Mouse (Mus musculus): Measurements from ENCODE around the gene Spock1. TPM values are rescaled to one million over a fixed set of nuclear protein-coding genes. Genes with fewer than 3 reads are reported as not detected.

The Spock1 gene
- total RNA-seq, 2 experiments from 2014 or later = 0.48 to 0.72 TPM

DNA sequence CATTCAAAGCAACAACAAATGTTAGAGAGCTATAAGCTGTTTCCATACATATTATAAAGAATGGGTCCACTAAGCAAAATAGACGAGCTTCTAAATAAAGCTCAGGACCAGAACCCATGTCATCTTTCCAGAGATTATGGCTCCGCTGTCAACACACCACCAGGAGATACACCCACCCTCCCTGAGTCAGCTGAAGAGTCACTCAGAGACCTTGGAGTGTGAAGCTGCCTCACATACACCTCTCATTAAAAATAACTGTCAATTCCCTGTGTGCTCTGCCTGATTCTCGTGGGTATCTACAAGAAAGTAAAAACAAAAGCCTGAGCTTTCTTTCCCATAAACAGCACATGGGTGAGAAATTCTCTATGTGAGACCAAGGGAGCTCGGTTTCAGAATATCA lies 43.1 kb downstream of the Spock1 start:
- DNase-seq = no peak

DNA sequence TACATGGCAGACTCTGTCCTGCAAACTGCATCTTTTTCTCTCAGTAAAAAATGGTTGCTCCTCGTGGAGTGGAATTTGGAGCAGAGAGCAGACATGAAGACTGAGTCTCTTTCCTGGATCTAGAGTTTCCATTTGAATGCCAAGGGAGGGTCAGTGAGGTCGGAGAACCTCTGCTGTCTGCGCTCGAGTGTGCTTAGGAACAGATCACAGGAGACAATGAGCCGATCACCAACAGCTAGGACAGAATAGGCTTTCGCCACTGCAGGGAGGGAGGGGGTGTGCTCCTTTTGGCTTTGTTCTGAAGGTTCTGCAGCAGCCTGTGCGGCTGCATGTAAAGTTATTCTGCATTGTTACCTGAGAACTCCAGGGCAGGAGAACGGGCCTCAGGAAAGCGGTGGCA lies 49.6 kb downstream of the Spock1 start:
- DNase-seq = no peak

DNA sequence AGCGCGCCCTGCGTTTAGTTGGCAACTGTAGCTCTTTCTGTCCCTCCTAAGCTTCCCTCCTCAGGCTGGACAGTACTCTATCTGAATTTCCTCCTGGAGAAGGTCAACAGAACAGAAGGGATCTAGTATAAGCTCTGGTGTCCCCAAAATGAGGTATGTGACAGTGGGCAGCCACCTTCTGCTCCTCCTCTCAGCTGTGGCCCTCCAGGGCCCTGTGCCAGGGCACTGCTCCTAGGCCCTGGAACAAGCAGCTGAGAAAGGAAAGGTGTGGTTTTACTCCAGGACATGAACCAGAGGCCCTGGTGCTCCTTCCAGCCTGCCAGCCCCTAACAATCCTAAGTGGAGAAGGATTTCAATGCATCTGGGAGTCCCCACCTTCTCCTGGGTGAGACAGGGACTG lies 51.1 kb downstream of the Spock1 start:
- no peak for DNase-seq

DNA sequence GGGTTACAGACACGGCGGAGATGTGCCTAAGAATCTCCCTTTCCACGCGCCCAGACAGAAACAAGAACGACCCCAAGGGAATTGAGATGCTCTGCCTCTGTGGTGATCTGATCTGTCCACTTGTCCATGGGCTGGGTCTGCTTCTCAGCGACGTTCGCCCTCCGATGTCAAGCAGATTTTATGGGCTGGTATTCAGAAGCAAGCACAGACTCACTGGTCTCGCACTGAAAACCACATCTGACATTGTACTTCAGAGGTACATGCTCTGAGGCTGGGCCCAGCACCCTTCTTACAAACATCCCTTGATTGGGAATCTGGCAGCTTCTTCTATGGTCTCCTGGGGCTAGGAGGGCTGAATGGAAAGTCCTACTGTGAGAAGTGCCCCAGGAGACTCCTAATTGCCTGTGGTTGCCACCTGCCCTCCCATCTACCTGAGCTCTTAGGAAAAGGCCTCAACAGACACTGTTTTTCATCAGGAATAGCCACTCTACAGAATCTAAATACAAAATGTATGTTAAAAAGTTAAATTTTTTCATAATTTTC lies 51.8 kb downstream of the Spock1 start:
- no peak for DNase-seq

DNA sequence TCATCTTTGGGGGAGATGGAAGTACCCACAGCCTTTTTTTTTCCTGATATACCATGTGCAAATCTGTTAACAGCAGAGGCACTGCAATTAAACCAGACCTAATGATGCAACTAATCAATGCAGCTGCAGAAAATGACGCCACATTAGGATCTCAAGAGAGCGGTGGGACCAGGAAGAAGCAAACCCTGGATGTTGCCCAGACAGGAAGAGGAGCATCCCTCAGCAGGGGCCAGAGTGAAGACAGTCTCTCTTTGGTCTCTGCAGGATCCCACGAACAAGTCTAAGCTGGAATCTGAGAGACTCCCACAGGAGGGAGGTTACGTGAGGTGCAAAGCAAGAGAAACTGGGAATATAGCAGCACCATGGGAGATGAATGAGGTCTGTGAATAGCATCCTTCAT lies 52.4 kb downstream of the Spock1 start:
- DNase-seq = no peak

DNA sequence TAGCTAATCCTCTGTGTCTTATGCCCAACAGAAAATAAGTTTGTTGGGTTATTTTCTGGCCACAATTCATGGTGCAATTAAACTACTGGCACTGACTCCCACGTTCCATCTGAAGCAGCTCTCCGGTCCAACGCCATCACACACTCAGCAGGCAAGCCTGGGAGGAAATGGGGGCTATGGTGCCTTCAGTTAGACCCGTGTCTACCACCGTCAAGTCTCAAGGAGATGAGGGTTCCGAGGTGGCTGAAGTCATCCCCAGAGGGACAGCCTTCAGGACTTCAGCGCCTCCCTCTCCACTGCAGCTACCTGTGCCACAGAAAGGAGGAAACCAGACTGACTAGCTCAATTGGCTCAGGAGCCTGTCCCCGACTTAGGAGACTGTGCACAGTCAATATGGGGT lies 53.7 kb downstream of the Spock1 start:
- DNase-seq = no peak

DNA sequence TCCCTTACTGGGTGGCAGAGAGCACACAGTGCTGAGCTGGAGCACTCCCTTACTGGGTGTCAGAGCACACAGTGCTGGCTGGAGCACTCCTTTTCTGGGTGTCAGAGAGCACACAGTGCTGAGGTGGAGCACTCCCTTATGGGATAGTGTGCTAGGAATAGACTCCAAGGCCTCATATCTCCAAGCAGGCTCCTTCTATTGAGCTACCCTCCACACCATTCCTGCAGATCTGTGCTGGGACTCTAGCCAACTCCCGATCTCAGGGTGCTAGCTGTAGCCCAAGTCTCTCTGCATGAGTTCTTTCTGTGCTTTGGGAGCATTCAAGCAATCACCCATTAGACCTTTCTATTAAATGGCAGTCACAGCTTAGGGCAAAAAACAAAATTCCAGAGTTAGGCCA lies 54.5 kb downstream of the Spock1 start:
- no peak for DNase-seq

DNA sequence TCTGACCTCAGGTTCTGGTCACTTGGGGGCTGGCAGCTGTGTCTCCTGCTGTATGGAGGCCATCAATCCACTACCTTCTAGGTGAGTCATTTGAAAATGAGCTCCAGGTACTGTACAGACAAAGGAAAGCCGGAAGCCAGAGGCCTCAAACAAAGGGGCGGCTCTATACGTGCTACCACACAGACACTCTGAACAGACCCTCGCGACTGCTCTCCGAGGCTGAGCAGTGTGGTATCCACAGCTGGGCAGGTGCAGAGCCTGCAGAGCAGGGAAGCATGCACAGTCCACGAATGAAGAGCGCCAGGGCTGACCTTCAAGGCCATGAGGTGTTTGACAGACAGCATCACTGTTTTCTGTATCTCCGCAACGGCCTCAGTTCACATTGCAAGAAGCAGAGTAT lies 55.0 kb downstream of the Spock1 start:
- DNase-seq = no peak

DNA sequence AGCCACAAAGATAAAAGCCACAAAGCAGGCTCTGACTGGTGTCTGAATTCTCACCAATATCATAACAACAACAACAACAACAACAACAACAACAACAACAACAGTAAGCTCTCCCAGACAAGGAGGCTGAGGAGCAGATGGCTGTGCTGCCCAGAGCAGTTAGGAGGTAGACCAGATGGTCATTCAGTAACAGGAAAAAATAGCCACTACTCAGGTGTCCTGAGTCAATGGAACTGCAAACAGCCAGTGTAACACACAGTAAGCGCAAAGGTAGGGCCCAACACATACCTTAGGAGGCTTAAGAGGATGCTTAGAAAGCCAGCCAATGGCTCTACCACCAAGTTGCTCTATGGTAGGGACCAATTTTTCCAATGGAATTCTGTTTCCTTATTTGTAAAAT lies 59.2 kb downstream of the Spock1 start:
- DNase-seq = no peak

DNA sequence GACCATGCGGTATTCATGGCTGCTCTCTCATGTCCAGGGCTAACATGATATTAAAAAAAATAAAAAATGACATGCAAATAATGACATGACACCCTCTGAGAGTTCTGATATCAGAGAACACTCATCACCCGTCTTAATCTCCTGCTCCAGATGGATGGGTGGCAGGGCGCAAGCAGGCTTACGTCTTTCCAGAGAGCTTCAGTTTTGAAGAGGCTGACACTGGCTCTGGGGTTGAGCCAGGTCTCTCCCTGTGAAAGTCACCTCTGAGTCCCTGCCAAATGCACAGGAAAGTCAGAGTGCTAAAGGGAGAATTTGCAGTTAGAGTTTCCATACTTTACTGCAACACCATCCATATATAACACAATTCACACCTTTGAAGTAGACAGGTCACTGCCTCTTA lies 61.0 kb downstream of the Spock1 start:
- DNase-seq = no peak

DNA sequence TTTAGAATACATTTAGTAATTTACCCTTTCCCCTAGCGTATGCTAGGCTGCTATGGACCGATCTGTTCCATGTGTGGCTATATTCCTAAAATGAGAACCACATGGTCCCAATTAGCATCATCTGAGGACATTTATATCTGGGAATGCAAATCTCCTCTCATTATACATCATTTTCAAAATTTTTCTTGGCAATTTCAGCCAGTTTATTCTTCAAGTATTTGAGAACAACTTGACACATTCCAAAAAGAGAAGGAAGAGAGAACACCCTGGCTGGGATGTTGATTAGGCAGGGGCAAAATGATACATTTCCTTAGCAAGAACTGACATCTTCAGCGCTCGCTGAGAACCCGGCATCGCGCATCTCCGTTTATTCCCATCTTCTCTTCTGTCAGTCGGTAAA lies 61.7 kb downstream of the Spock1 start:
- no peak for DNase-seq

DNA sequence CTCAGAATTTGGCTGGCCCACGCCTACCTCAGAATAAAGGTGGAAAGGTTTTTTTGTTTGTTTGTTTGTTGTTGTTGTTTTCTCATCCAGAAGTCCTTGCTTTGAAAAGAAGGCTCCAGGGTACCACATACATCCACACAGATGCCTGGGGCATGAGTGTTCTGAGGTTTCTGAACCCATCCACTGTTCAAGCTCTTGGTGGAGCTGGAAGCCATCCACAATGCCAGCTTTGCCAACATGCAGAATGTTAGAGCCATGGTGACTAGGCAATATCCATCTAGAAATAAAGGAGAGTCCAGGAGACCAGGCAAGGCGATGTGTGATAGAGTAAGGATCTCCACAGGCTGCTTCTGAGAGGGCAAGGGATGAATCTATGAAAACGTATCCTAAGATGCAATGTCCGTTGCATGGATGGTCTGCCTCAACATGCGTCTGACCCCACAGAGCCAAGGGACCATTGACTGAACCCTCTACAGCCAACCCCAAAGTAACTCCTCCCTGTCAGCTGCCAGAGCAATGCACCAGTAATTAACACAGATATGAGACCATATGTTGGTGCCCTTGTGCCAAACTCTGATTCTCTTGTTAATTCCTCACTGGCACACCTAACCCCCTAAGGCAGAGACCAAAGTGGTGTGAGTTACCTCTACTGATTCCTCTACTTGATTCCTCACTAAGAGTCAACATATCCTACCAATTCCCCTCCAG lies 66.8 kb downstream of the Spock1 start:
- no peak for DNase-seq

DNA sequence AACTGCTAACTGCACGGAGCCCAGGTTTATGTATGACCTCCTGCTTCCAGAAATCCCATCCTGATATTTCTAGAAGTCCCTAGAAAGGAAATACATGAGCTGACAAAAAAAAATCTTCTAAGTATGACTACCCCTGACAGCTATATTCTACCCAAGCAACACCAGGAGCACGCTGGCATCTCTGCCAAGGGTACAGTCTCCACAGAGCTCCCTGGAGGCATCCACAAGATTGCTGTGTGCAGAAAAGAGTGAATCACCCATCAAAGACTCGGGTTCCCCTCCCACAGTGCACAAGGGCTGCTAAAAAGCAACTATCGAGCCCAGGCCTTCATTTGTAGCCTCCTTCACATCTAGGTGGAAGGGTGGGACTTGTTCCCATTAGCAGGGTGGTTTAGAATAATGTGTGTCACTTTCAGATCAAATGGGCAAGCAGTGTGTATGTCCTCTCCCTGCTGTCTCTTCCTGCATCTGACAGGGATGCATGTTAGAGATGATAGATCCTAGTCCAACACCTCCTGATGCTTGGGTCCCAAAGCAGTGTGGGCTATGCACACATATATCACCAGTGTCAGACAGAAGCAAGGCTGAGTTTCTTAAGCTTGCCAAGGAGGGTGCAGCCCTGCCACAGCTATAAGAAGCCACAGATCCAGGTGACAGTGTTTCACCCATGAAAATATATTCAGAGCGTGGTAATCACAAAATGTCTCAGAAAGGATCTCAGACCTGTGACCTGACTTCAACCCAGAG lies 70.3 kb downstream of the Spock1 start:
- DNase-seq = no peak

DNA sequence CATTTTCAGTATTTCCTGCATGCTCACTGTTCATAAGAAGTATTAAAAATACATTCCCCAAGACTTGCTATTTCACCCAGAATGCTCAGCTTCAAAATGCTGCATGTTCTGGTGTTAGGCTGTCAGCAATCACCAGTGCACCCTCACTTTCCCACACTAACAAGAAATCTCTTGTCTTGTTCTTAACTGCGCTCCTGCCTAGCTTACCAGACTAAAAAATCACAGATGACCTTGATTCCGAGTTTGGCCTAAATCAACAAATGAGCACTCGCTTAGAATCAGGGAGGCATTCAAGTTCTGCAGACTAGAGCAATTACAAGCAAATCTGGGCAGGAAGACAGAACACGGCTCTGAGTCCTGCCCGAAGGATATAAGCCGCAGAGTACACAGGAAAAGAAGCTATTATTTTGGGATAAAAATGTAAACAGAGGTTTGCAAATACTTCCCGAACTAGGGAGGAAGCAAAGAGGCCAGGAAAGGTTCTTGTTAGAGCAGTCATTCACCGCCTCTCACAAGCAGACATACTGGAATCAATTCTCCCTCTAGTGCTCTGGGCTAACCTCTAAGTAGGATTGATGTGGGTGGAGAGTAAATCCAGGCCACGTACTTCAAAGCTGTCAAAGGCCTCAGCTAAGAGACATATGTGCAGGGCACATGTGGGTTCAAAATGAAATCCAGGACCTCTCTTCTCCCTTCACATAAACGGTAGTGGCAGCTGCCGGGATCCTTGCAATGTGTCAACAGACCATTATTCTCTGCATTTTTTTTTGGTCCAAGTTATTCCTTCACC lies 76.6 kb downstream of the Spock1 start:
- no peak for DNase-seq

DNA sequence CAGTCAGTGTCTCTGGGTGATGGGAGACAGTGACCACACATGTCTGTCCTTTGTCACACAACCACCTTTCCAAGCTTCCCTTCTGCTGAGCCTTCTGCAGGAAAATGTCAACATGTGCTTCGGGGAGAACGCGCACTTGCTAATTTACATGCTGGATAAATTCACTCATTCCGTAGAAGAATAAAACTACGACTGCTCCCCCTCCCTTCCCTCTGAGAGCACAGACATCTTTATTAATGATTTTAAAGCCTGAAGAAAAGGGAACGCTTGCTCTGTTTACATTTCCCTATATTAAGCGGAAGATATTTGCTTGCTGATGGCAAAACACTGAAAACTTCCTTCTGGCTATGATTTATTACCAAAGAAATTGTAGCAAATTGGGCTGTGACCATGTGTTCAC lies 77.2 kb downstream of the Spock1 start:
- DNase-seq = no peak

DNA sequence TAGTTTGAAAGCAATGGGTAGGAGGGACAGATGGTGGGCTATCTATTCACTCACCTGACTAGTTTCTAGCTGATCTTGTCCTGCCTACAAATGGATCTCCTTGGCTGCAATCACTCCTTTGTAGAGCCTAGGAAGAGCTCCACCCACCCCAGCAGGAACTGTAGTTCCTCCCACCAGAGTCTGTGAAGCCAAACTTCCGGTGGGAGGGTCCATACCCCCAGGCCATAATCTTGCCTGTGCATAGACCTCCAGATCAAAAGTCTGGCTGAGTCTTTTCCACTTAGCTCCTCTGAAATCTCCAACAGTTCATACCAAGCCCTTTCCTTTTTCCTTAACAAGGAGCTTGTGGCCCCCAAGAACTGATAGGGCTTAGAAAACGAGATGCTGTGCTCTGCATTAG lies 78.0 kb downstream of the Spock1 start:
- DNase-seq = no peak

DNA sequence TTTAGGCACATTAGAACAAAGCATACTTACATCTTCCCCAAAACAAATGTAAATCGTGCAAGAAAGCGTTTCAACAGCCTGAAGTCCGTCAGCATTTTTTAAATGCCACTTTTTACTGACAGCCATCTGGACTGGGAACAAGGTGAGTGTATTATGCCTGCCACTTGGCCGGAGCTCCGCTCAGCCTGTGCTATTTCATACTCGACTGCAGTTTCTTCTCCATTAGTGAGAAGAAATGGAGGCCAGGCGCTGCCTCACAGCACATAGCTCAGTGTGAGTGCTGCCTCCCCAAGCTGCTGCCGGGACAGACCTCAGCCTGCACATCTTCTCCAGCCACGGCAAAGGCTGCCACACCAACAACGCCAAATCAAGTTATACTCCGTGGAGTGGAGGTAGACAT lies 91.9 kb downstream of the Spock1 start:
- no peak for DNase-seq

DNA sequence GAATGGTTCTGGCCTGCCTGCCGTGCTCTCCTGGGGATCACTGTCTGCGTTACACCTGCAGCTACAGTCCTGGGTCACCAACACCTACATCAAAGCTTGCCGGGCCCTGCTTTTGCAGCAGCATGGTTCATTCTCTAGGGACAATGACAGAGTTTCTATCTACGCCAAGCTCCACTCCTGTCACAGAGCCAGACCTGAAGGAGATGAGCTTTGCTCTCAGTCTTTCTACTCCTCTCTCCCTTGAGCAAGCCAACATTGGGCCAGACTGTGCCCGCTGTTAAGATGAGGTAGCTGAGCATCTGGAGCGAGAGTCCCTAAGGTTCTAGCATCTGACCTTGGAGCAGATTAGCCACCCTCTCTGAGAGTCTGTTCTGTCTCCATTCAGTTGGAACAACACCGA lies 95.5 kb downstream of the Spock1 start:
- DNase-seq = no peak

DNA sequence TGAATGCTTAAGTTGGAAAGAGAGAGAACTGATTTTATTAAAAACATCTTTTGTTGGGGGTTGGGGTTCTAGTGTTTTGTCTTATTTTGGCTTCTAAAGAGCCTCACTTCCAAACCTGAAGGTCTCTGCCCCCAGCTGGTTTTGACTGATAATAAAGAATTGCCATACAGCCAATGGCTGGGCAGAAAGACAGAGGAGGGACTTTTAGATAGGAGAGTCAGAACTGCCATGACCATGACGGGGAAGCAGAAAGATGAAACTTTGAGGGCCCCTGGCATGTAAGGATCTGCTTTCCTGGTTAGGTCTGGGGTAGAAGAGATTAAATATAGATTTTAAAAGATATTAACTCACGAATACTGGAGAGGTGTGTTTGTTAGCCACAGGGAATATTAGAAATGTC lies 96.9 kb downstream of the Spock1 start:
- no peak for DNase-seq

DNA sequence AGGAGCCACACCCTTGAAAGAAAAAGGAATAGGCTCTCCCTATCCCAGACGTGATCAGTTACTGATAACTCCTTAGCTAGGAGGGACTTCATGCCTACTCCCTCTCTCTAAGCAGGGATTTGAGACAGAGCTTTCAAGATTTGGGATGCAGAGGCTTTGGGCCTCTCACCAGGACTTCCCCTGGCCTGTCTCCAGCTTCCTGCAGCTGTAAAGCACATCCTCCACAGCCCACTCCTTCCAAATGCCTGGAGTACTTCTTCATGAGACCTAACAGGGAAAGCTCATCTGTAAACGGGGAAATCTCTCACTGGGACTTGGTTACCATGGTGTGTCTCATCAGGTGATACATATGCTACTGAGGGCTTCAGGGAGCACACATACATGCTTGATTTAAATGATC lies 97.3 kb downstream of the Spock1 start:
- no peak for DNase-seq

DNA sequence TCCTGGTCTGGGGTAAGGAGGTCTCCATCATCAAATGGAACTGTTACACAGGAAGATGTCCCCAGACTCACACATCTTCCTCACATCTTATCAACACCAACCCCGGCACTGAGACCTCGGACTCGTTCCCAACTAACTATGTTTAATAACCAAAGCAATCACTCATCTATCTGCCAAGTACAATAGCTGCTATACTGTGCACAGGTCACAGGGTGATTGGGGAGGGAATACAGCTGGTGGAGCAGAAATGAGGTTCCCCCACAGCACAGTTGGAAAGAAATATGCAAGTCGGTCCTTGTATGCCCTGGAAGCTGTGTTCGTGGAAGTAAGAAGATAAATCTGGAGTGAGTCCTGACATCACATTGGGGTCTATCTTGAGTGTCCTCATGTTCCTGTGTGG lies 98.0 kb downstream of the Spock1 start:
- DNase-seq = no peak

DNA sequence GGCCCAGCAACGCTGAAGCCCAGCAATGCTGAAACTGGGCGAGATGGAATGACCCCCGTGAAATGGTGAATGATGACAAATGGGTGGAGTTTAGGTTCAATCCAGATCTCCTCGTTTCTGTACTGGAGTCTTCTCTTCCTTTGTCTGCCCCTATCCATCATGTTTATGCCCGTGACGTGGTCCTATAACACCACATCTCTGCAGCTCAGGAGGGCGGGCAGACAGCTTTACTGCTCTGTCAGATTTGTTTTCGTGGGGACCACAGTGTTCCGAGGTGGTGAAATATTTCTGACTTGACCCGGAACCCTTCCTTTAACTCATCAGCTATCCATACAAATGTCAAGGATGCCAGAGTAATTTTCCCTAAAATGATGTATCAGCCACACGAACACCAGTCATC lies 98.5 kb downstream of the Spock1 start:
- DNase-seq = no peak

DNA sequence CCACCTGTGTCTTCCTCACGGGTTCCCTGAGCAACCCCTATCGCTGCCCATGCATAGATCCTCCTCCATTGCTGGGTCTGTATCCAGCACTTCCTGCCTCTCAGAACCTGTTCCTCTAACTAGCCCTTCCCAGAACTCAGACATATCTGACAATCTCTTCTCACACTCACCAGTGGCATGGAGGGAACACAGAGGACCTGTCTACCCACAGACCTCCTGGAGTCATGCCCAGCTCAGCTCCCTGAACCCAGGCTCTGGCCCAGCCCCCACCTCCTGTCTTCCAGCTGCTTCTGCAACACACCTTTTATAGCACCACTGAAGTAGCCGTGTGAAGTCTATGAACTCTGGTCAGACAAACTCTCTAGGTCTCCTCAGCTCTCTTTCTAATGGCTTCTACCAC lies 101.3 kb downstream of the Spock1 start:
- DNase-seq = no peak

All from gastrocnemius, postnatal 25 days (tissue).